Mouse (Mus musculus) erythroblast, embryonic 14.5 days (primary cell): ENCODE measurements around the gene Bend5. TPM values are rescaled to one million over a fixed set of nuclear protein-coding genes. Genes with fewer than 3 reads are reported as not detected.

Experiments used
- H3K27me3 ChIP-seq: 2 replicates; pipeline ENCODE4 v1.6.1; 2012; ENCODE audit warnings: inconsistent platforms; ENCODE audit not compliant: control insufficient read depth
- H3K36me3 ChIP-seq: 2 replicates; pipeline ENCODE4 v1.6.1; 2012; ENCODE audit warnings: mild to moderate bottlenecking, inconsistent platforms; ENCODE audit not compliant: control insufficient read depth
- H3K4me1 ChIP-seq: 2 replicates; pipeline ENCODE4 v1.6.1; 2012; ENCODE audit warnings: inconsistent platforms; ENCODE audit not compliant: control insufficient read depth
- H3K4me3 ChIP-seq: replicated peaks from 2 replicates; pipeline ENCODE3; 2012; ENCODE audit warnings: moderate library complexity, mild to moderate bottlenecking, inconsistent platforms
- H3K9me3 ChIP-seq: 2 replicates; pipeline ENCODE4 v1.6.1; 2012; ENCODE audit warnings: low read length, inconsistent platforms, mixed read lengths; ENCODE audit not compliant: control insufficient read depth
- GATA1 ChIP-seq: IDR thresholded peaks from 2 replicates; pipeline ENCODE4 v1.6.1; 2012; ENCODE audit warnings: low read length, inconsistent platforms, mixed read lengths
- TAL1 ChIP-seq: IDR thresholded peaks from 3 replicates; pipeline ENCODE4 v1.6.1; 2012; ENCODE audit warnings: low read length, inconsistent platforms, mixed read lengths
- polyA plus RNA-seq: library from polyadenylated mRNA; stranded (reverse); fragments of >175 nt; gene quantifications from 2 replicates; pipeline ENCODE4 v1.2.3, GENCODE M21; 2012

Bend5 gene
- polyA plus RNA-seq, 1 experiment, result not detected

GRCm38 (mm10) chr4:111493750-111494404 is 79.1 kb downstream of the Bend5 start:
- peaks cover 30% of the 10 kb centered on the region for H3K4me1 ChIP-seq
- TF ChIP-seq TAL1 (no peak), GATA1 (no peak)
- no peaks in the 10 kb centered on the region for H3K36me3 ChIP-seq
- no peak overlapping the region for H3K4me3 ChIP-seq
- no peaks in the 10 kb centered on the region for H3K9me3 ChIP-seq
- no peaks in the 10 kb centered on the region for H3K27me3 ChIP-seq

- Histone ChIP-seq H3K4me3 (no peak overlapping the region), H3K9me3 (no peaks in the 10 kb centered on the region), H3K4me1 (peaks cover 48% of the 10 kb centered on the region), H3K36me3 (no peaks in the 10 kb centered on the region), H3K27me3 (no peaks in the 10 kb centered on the region)
- TF ChIP-seq GATA1, result no peak
- TF ChIP-seq TAL1, result no peak
Measured at GRCm38 (mm10) chr4:111495949-111496348, 81.1 kb downstream of the Bend5 start.

- Histone ChIP-seq H3K9me3 (no peaks in the 10 kb centered on the region), H3K4me1 (peaks cover 66% of the 10 kb centered on the region), H3K4me3 (no peak overlapping the region), H3K36me3 (no peaks in the 10 kb centered on the region), H3K27me3 (no peaks in the 10 kb centered on the region)
- no peak for TF ChIP-seq TAL1
- TF ChIP-seq GATA1, result no peak
Measured at GRCm38 (mm10) chr4:111498751-111499150, 83.9 kb downstream of the Bend5 start.

- Histone ChIP-seq H3K4me1 (peaks cover 65% of the 10 kb centered on the region), H3K36me3 (no peaks in the 10 kb centered on the region), H3K9me3 (no peaks in the 10 kb centered on the region), H3K4me3 (peak overlapping the region; percentile 39), H3K27me3 (no peaks in the 10 kb centered on the region)
- TF ChIP-seq TAL1 (peak; percentile 66), GATA1 (peak; percentile 66)
Measured at GRCm38 (mm10) chr4:111501441-111501840, 86.6 kb downstream of the Bend5 start.

GRCm38 (mm10) chr4:111502965-111503727 is 88.3 kb downstream of the Bend5 start:
- TF ChIP-seq GATA1 (no peak), TAL1 (no peak)
- H3K27me3 ChIP-seq, result no peaks in the 10 kb centered on the region
- peak overlapping the region; percentile 59 for H3K4me3 ChIP-seq
- H3K9me3 ChIP-seq, result no peaks in the 10 kb centered on the region
- H3K36me3 ChIP-seq, result no peaks in the 10 kb centered on the region
- peaks cover 80% of the 10 kb centered on the region for H3K4me1 ChIP-seq

- Histone ChIP-seq H3K4me1 (peaks cover 65% of the 10 kb centered on the region), H3K9me3 (no peaks in the 10 kb centered on the region), H3K27me3 (no peaks in the 10 kb centered on the region; the same call in 1 of the 2 replicates), H3K4me3 (no peak overlapping the region), H3K36me3 (no peaks in the 10 kb centered on the region)
- TF ChIP-seq TAL1 (no peak), GATA1 (no peak)
Measured at GRCm38 (mm10) chr4:111504952-111505351, 90.1 kb downstream of the Bend5 start.
